Mouse (Mus musculus) lung, embryonic 16.5 days (tissue): ENCODE results near the gene Phlpp1. TPM values are rescaled to one million over a fixed set of nuclear protein-coding genes. Genes with fewer than 3 reads are reported as not detected.

Source experiments
- ATAC-seq: fragments of 200-750 bp; cut with Nextera tagmentation; 2 replicates; pipeline ENCODE4 v1.8.0; 2017; ENCODE audit warnings: low read depth, mild to moderate bottlenecking, moderate library complexity
- H3K27ac ChIP-seq: fragments of 300-500 bp; sonication (generic); 2 replicates; pipeline ENCODE4 v1.5.1; 2014; ENCODE audit warnings: mild to moderate bottlenecking, control low read depth, low read length
- H3K27me3 ChIP-seq: fragments of 300-500 bp; sonication (generic); 2 replicates; pipeline ENCODE4 v1.6.1; 2014; ENCODE audit warnings: low read depth, low read length, mixed read lengths; ENCODE audit not compliant: control insufficient read depth, insufficient read depth
- H3K36me3 ChIP-seq: fragments of 300-500 bp; sonication (generic); 2 replicates; pipeline ENCODE4 v1.6.1; 2014; ENCODE audit warnings: low read length; ENCODE audit not compliant: control insufficient read depth, insufficient read depth
- H3K4me1 ChIP-seq: fragments of 300-500 bp; sonication (generic); replicated peaks from 2 replicates; pipeline ENCODE4 v1.6.1; 2014; ENCODE audit warnings: low read length, mixed read lengths; ENCODE audit not compliant: control insufficient read depth, insufficient read depth
- H3K4me2 ChIP-seq: fragments of 300-500 bp; sonication (generic); 2 replicates; pipeline ENCODE4 v1.6.1; 2014; ENCODE audit warnings: low read depth, low read length, control low read depth
- H3K4me3 ChIP-seq: fragments of 300-500 bp; sonication (generic); 2 replicates; pipeline ENCODE4 v1.5.1; 2014; ENCODE audit warnings: mild to moderate bottlenecking, low read length, control low read depth
- H3K9ac ChIP-seq: fragments of 300-500 bp; sonication (generic); 2 replicates; pipeline ENCODE4 v1.6.1; 2014; ENCODE audit warnings: low read length, control low read depth
- H3K9me3 ChIP-seq: fragments of 300-500 bp; sonication (generic); 2 replicates; pipeline ENCODE4 v1.6.1; 2016; ENCODE audit warnings: low read length; ENCODE audit not compliant: control insufficient read depth
- WGBS: fragments of 180-500 bp; shearing (Covaris S2); extraction: QIAGEN DNeasy Blood & Tissue Kit; methylation state at CpG from one replicate; pipeline ENCODE4 v1.1.7; 2014; 5-methylcytosine and 5-hydroxymethylcytosine counted together
- polyA plus RNA-seq: library from polyadenylated mRNA; unstranded; fragments of >200 nt; fragmentation: Nextera tagmentation; extraction: Ambion mirVana; gene quantifications from 2 replicates; pipeline ENCODE4 v1.2.1, GENCODE M21; 2015

The Phlpp1 gene
- polyA plus RNA-seq, 1 experiment from 2014 or later: 2.6 TPM

DNA sequence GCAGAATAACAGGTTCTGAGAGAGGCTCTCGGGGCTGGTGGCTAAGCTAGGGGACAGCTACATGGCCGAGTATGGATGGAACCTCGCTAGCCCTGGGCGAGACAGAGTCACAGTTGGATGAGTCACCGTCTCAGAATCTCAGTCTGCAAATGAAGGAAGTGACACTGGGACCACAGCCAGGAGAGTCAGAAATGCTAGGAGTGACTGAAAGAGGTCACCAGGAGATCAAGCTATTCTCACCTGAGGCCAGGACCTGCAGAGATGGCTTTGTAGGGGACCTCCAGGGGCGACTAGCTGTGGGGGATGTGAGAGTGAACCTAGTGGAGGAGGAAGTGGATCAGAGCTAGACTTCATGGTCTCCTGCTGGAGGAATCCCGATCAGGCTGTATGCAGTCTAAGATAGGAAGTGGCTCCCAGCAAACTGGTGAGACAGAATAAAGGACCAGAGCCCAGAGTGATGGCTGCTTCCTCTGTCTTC is 236.4 kb downstream of the Phlpp1 start:
- no peaks in the 10 kb centered on the region for H3K9me3 ChIP-seq
- WGBS: 35% methylated on average over 7 of the region's 7 CpGs
- peak; percentile 82; the same call in 1 of the 2 replicates for ATAC-seq
- H3K4me1 ChIP-seq: 0 out of 2 replicates have a peak, but pooled peaks cover 2% of the 10 kb centered on the region
- no peak overlapping the region for H3K4me2 ChIP-seq
- H3K27me3 ChIP-seq: no peaks in the 10 kb centered on the region
- no peak overlapping the region for H3K27ac ChIP-seq
- no peak overlapping the region for H3K4me3 ChIP-seq
- H3K36me3 ChIP-seq: no peaks in the 10 kb centered on the region
- H3K9ac ChIP-seq: no peak overlapping the region

DNA sequence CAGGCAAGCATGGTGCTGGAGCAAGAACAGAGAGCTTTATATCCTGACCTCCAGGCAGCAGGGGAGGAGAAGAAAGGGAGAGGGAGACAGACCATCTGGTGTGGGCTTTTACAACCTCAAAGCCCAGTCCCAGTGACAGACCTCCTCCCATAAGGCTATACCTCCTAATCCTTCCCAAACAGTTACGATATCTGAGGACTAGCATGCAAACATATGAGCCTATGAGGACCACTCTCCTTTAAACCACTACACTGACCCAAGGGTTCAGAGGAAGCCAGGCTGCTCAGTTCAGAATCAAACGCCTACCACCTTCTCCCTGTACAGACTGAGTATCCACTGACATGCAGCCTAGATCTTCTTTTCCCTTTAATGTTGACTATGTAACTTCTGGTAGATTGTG is 239.3 kb downstream of the Phlpp1 start:
- no peaks in the 10 kb centered on the region for H3K9me3 ChIP-seq
- H3K27ac ChIP-seq: no peak overlapping the region
- H3K4me3 ChIP-seq: no peak overlapping the region
- WGBS: 67% methylated on average over 2 of the region's 2 CpGs
- H3K27me3 ChIP-seq: no peaks in the 10 kb centered on the region
- no peak for ATAC-seq
- no peak overlapping the region for H3K9ac ChIP-seq
- H3K4me2 ChIP-seq: no peak overlapping the region
- 0 out of 2 replicates have a peak, but pooled peaks cover 2% of the 10 kb centered on the region for H3K4me1 ChIP-seq
- H3K36me3 ChIP-seq: no peaks in the 10 kb centered on the region

DNA sequence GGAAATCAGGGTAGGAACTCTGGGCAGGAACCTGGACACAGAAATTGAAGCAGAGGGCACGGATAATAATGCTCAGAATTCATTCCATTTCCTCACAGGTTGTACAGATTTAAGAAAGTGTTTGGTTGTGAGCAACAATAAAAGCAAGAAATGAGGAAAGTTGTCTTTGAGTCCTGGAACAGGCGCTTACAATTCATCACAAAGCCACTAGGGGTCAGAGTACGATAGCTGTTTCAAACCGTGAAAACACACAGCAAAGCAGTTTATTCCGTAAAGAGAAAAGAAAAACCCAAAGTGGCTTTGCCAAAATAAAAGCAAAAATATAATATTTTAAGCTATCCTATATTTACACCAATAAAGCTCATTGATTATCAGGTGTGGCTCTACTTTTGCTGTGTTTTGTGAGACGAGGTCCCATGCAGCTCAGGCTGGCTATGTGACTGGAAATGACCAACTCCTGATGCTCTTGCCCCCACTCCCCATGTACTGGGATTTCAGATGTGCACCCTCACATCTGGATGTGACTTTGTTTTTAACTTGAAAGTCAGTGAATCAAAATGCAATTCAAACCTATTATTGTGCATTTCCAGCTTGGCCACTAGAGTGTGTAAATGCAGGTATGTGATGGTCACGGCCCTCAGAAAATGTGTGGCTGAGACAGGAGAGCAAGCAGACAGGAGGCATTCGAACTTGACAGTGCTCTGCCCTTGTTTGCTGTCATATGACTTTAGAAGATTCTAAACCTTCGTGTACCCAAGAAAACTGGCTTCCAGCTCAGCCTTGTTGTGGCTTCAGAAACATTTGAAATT is 253.8 kb downstream of the Phlpp1 start:
- 28% methylated on average over 9 of the region's 9 CpGs for WGBS
- ATAC-seq: no peak

DNA sequence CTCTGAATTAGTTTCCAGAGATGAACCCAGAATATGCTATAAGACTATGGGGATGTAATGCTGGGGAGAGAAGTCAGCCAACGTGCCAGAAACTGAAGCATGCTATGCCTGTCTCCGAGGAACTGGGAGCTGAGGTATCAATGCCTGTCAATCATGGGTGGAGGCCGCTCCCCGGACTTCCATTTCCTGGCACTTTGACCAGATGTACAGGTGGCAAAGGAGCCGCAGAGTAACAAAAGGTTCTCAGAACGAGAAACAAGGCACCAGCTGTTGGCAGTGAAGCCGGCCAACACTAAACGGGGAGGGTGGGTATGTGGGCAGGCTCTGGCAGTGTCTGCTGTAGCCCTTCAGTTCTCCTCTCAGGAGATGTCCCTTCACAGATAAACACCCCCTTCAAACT is 256.6 kb downstream of the Phlpp1 start:
- Histone ChIP-seq H3K36me3 (no peaks in the 10 kb centered on the region), H3K4me2 (no peak overlapping the region), H3K9ac (no peak overlapping the region), H3K27me3 (no peaks in the 10 kb centered on the region), H3K9me3 (no peaks in the 10 kb centered on the region), H3K4me1 (no peaks in the 10 kb centered on the region), H3K27ac (no peak overlapping the region), H3K4me3 (no peak overlapping the region)
- no peak for ATAC-seq
- 48% methylated on average over 8 of the region's 8 CpGs for WGBS

More for the DNA sequence above, 253.8 kb downstream of the Phlpp1 start:
- H3K4me3 ChIP-seq: no peak overlapping the region
- H3K4me2 ChIP-seq: no peak overlapping the region
- no peaks in the 10 kb centered on the region for H3K27me3 ChIP-seq
- H3K4me1 ChIP-seq: no peaks in the 10 kb centered on the region
- no peaks in the 10 kb centered on the region for H3K9me3 ChIP-seq
- H3K9ac ChIP-seq: no peak overlapping the region
- H3K36me3 ChIP-seq: no peaks in the 10 kb centered on the region
- H3K27ac ChIP-seq: no peak overlapping the region

DNA sequence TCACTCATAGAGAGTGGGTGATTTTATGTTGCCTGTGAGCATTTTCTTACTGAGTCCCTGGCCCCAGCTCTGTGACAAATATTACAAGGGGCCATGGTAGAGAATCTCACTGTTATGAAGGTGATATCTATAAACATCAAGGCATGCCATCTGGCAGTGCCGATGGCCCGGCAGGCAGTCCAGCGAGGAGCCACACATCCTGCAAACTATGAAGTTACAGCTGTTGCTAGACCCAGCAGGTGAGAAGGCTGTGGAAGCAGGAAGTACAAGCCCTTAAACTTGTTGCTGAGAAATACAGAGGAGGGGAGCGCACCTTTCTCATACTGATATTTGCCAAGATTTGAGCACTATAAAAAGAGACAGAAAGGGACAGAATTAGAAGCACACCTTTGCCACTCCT is 257.0 kb downstream of the Phlpp1 start:
- no peaks in the 10 kb centered on the region for H3K4me1 ChIP-seq
- no peak overlapping the region for H3K4me3 ChIP-seq
- no peaks in the 10 kb centered on the region for H3K9me3 ChIP-seq
- no peak for ATAC-seq
- no peak overlapping the region for H3K27ac ChIP-seq
- no peaks in the 10 kb centered on the region for H3K27me3 ChIP-seq
- H3K9ac ChIP-seq: no peak overlapping the region
- 51% methylated on average over 4 of the region's 4 CpGs for WGBS
- no peaks in the 10 kb centered on the region for H3K36me3 ChIP-seq
- no peak overlapping the region for H3K4me2 ChIP-seq

DNA sequence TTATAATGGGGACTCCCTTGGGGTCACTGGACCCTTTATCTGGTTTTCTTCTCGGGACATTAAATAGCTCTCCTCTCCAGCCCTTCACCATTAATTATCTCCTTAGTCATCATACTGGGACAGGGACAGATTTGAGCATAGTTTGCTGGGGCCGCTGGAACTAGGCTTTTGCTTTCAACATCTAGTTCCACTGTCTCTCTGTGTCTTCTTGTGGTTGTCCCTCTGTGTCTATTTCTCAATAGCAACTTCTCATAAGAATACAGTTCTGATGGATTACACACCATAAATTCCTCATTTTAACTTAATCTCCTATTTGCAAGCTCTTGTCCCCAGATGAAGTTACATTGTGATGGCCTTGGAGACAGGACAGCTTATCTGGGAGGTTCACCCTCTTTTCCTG is 262.0 kb downstream of the Phlpp1 start:
- 56% methylated on average over 2 of the region's 2 CpGs for WGBS
- Histone ChIP-seq H3K27ac (no peak overlapping the region), H3K4me3 (no peak overlapping the region), H3K4me1 (no peaks in the 10 kb centered on the region), H3K27me3 (no peaks in the 10 kb centered on the region), H3K9me3 (no peaks in the 10 kb centered on the region), H3K9ac (no peak overlapping the region), H3K36me3 (no peaks in the 10 kb centered on the region), H3K4me2 (no peak overlapping the region)
- no peak for ATAC-seq

Other genes starting within 250 kb of the Phlpp1 start
- gene Zcchc2, start 181.3 kb upstream of the Phlpp1 start, polyA plus RNA-seq: 1.9 and 2.3 TPM in 2 replicates